Mouse (Mus musculus): ENCODE measurements at regions not wholly inside any gene's neighbourhood (a gene's known extent, or its start where the extent isn't known, plus 50 kb on each side); places are given as distances from the start of the nearest gene placed in this dataset.

GRCm38 (mm10) chr16:93031624-93032023, 205.7 kb upstream of the Runx1 start:
- H3K27ac ChIP-seq (replicated peaks; ENCODE audit: low read depth, low read length), result no peak overlapping the region
- no peaks in the 10 kb centered on the region for H3K9me3 ChIP-seq (ENCODE audit: control insufficient read depth, low read length)
- WGBS, result 79% methylated on average over 5 of the region's 5 CpGs
- ATAC-seq (ENCODE audit: insufficient number of reproducible peaks, low FRiP score, low TSS enrichment, low read depth) (no peak), DNase-seq (ENCODE audit: low spot score) (no peak)
- no peak overlapping the region for H3K4me2 ChIP-seq (ENCODE audit: low read depth, severe bottlenecking)
- H3K4me1 ChIP-seq (ENCODE audit: control insufficient read depth, insufficient read depth, low read length), result no peaks in the 10 kb centered on the region
- no peaks in the 10 kb centered on the region for H3K27me3 ChIP-seq (ENCODE audit: control insufficient read depth, insufficient read depth, low read length)
- H3K9ac ChIP-seq (ENCODE audit: low read length), result no peak overlapping the region
- H3K36me3 ChIP-seq (ENCODE audit: control insufficient read depth, insufficient read depth, low read length), result no peaks in the 10 kb centered on the region
- H3K4me3 ChIP-seq (ENCODE audit: low read depth, low read length), result no peak overlapping the region

GRCm38 (mm10) chr16:93028640-93029039, 202.7 kb upstream of the Runx1 start:
- H3K9me3 ChIP-seq (ENCODE audit: control insufficient read depth, low read length), result no peaks in the 10 kb centered on the region
- 85% methylated on average over 7 of the region's 7 CpGs for WGBS
- DNase-seq (ENCODE audit: low spot score) (no peak), ATAC-seq (ENCODE audit: insufficient number of reproducible peaks, low FRiP score, low TSS enrichment, low read depth) (no peak)
- no peak overlapping the region for H3K4me2 ChIP-seq (ENCODE audit: low read depth, severe bottlenecking)
- H3K4me1 ChIP-seq (ENCODE audit: control insufficient read depth, insufficient read depth, low read length), result no peaks in the 10 kb centered on the region
- H3K9ac ChIP-seq (ENCODE audit: low read length), result no peak overlapping the region
- no peak overlapping the region for H3K4me3 ChIP-seq (ENCODE audit: low read depth, low read length)
- no peaks in the 10 kb centered on the region for H3K27me3 ChIP-seq (ENCODE audit: control insufficient read depth, insufficient read depth, low read length)
- H3K27ac ChIP-seq (replicated peaks; ENCODE audit: low read depth, low read length), result no peak overlapping the region
- no peaks in the 10 kb centered on the region for H3K36me3 ChIP-seq (ENCODE audit: control insufficient read depth, insufficient read depth, low read length)

- no peak for ATAC-seq (ENCODE audit: insufficient number of reproducible peaks, low FRiP score, low TSS enrichment, low read depth)
- H3K27me3 ChIP-seq (ENCODE audit: control insufficient read depth, insufficient read depth, low read length), result no peaks in the 10 kb centered on the region
- H3K4me3 ChIP-seq (ENCODE audit: low read depth, low read length), result no peak overlapping the region
- H3K9me3 ChIP-seq (ENCODE audit: control insufficient read depth, low read length), result no peaks in the 10 kb centered on the region
- no peaks in the 10 kb centered on the region for H3K4me1 ChIP-seq (ENCODE audit: control insufficient read depth, insufficient read depth, low read length)
- H3K4me2 ChIP-seq (ENCODE audit: low read depth, severe bottlenecking), result no peak overlapping the region
- no peak overlapping the region for H3K9ac ChIP-seq (ENCODE audit: low read length)
- no peak for DNase-seq (ENCODE audit: low spot score)
- no peak overlapping the region for H3K27ac ChIP-seq (replicated peaks; ENCODE audit: low read depth, low read length)
- 87% methylated on average over 7 of the region's 7 CpGs for WGBS
- H3K36me3 ChIP-seq (ENCODE audit: control insufficient read depth, insufficient read depth, low read length), result no peaks in the 10 kb centered on the region
These were observed 202.1 kb upstream of the Runx1 start for GRCm38 (mm10) chr16:93028016-93028415.

- Histone ChIP-seq H3K27ac (replicated peaks; ENCODE audit: low read depth, low read length) (no peak overlapping the region), H3K9me3 (ENCODE audit: control insufficient read depth, low read length) (no peaks in the 10 kb centered on the region), H3K4me3 (ENCODE audit: low read depth, low read length) (no peak overlapping the region), H3K4me1 (ENCODE audit: control insufficient read depth, insufficient read depth, low read length) (no peaks in the 10 kb centered on the region), H3K36me3 (ENCODE audit: control insufficient read depth, insufficient read depth, low read length) (no peaks in the 10 kb centered on the region), H3K27me3 (ENCODE audit: control insufficient read depth, insufficient read depth, low read length) (no peaks in the 10 kb centered on the region), H3K4me2 (ENCODE audit: low read depth, severe bottlenecking) (no peak overlapping the region), H3K9ac (ENCODE audit: low read length) (no peak overlapping the region)
- DNase-seq (ENCODE audit: low spot score), result no peak
- 64% methylated on average over 11 of the region's 11 CpGs for WGBS
- ATAC-seq (ENCODE audit: insufficient number of reproducible peaks, low FRiP score, low TSS enrichment, low read depth), result no peak
These were observed 200.2 kb upstream of the Runx1 start for GRCm38 (mm10) chr16:93026094-93026648.

- DNase-seq (ENCODE audit: low spot score), result no peak
- ATAC-seq (ENCODE audit: insufficient number of reproducible peaks, low FRiP score, low TSS enrichment, low read depth), result no peak
- no peak overlapping the region for H3K4me2 ChIP-seq (ENCODE audit: low read depth, severe bottlenecking)
- H3K36me3 ChIP-seq (ENCODE audit: control insufficient read depth, insufficient read depth, low read length), result no peaks in the 10 kb centered on the region
- 72% methylated on average over 7 of the region's 7 CpGs for WGBS
- no peak overlapping the region for H3K9ac ChIP-seq (ENCODE audit: low read length)
- H3K27ac ChIP-seq (replicated peaks; ENCODE audit: low read depth, low read length), result no peak overlapping the region
- no peaks in the 10 kb centered on the region for H3K9me3 ChIP-seq (ENCODE audit: control insufficient read depth, low read length)
- H3K4me3 ChIP-seq (ENCODE audit: low read depth, low read length), result no peak overlapping the region
- no peaks in the 10 kb centered on the region for H3K4me1 ChIP-seq (ENCODE audit: control insufficient read depth, insufficient read depth, low read length)
- H3K27me3 ChIP-seq (ENCODE audit: control insufficient read depth, insufficient read depth, low read length), result peaks cover 2% of the 10 kb centered on the region; the same call in 1 of the 2 replicates
These were observed 194.0 kb upstream of the Runx1 start for GRCm38 (mm10) chr16:93019800-93020555.

- Histone ChIP-seq H3K36me3 (ENCODE audit: control insufficient read depth, insufficient read depth, low read length) (no peaks in the 10 kb centered on the region), H3K27ac (replicated peaks; ENCODE audit: low read depth, low read length) (no peak overlapping the region), H3K4me1 (ENCODE audit: control insufficient read depth, insufficient read depth, low read length) (0 out of 2 replicates have a peak, but pooled peaks cover 4% of the 10 kb centered on the region), H3K9me3 (ENCODE audit: control insufficient read depth, low read length) (no peaks in the 10 kb centered on the region), H3K9ac (ENCODE audit: low read length) (no peak overlapping the region), H3K4me2 (ENCODE audit: low read depth, severe bottlenecking) (no peak overlapping the region), H3K27me3 (ENCODE audit: control insufficient read depth, insufficient read depth, low read length) (peaks cover 2% of the 10 kb centered on the region; the same call in 1 of the 2 replicates), H3K4me3 (ENCODE audit: low read depth, low read length) (no peak overlapping the region)
- WGBS, result 33% methylated on average over 5 of the region's 5 CpGs
- no peak for DNase-seq (ENCODE audit: low spot score)
- ATAC-seq (ENCODE audit: insufficient number of reproducible peaks, low FRiP score, low TSS enrichment, low read depth), result no peak
These were observed 192.8 kb upstream of the Runx1 start for GRCm38 (mm10) chr16:93018766-93019165.

GRCm38 (mm10) chr16:93017025-93017424, 191.1 kb upstream of the Runx1 start:
- no peaks in the 10 kb centered on the region for H3K36me3 ChIP-seq (ENCODE audit: control insufficient read depth, insufficient read depth, low read length)
- H3K4me3 ChIP-seq (ENCODE audit: low read depth, low read length), result no peak overlapping the region
- no peak overlapping the region for H3K27ac ChIP-seq (replicated peaks; ENCODE audit: low read depth, low read length)
- no peaks in the 10 kb centered on the region for H3K9me3 ChIP-seq (ENCODE audit: control insufficient read depth, low read length)
- no peak overlapping the region for H3K9ac ChIP-seq (ENCODE audit: low read length)
- DNase-seq (ENCODE audit: low spot score), result no peak
- no peak overlapping the region for H3K4me2 ChIP-seq (ENCODE audit: low read depth, severe bottlenecking)
- peaks cover 2% of the 10 kb centered on the region; the same call in 1 of the 2 replicates for H3K27me3 ChIP-seq (ENCODE audit: control insufficient read depth, insufficient read depth, low read length)
- WGBS, result 92% methylated on average over 9 of the region's 9 CpGs
- no peak for ATAC-seq (ENCODE audit: insufficient number of reproducible peaks, low FRiP score, low TSS enrichment, low read depth)
- H3K4me1 ChIP-seq (ENCODE audit: control insufficient read depth, insufficient read depth, low read length), result 0 out of 2 replicates have a peak, but pooled peaks cover 5% of the 10 kb centered on the region

- Histone ChIP-seq H3K27ac (replicated peaks; ENCODE audit: low read depth, low read length) (no peak overlapping the region), H3K9ac (ENCODE audit: low read length) (no peak overlapping the region), H3K4me2 (ENCODE audit: low read depth, severe bottlenecking) (no peak overlapping the region), H3K27me3 (ENCODE audit: control insufficient read depth, insufficient read depth, low read length) (peaks cover 2% of the 10 kb centered on the region; the same call in 1 of the 2 replicates), H3K9me3 (ENCODE audit: control insufficient read depth, low read length) (no peaks in the 10 kb centered on the region), H3K4me3 (ENCODE audit: low read depth, low read length) (no peak overlapping the region), H3K4me1 (ENCODE audit: control insufficient read depth, insufficient read depth, low read length) (0 out of 2 replicates have a peak, but pooled peaks cover 5% of the 10 kb centered on the region), H3K36me3 (ENCODE audit: control insufficient read depth, insufficient read depth, low read length) (no peaks in the 10 kb centered on the region)
- WGBS, result 78% methylated on average over 6 of the region's 6 CpGs
- ATAC-seq (ENCODE audit: insufficient number of reproducible peaks, low FRiP score, low TSS enrichment, low read depth) (no peak), DNase-seq (ENCODE audit: low spot score) (no peak)
These were observed 189.7 kb upstream of the Runx1 start for GRCm38 (mm10) chr16:93015636-93016035.

All from limb, embryonic 11.5 days (tissue).